Mouse (Mus musculus): ENCODE results near the gene Foxn4.
A peak's percentile ranks its signal among the peaks of the same experiment; 100 is the strongest.

Foxn4 gene

GRCm38 (mm10) chr5:114273693-114274402 is at the start of gene Foxn4:
Gene Foxn4 (minus strand): TSS chr5:114273807.
- peak; percentile 89 for DNase-seq

- no peak for DNase-seq
Observed at GRCm38 (mm10) chr5:114323105-114323790, 49.6 kb upstream of the Foxn4 start.

GRCm38 (mm10) chr5:114309680-114310036 is 36.1 kb upstream of the Foxn4 start:
- DNase-seq = no peak

GRCm38 (mm10) chr5:114308765-114309679 is 35.4 kb upstream of the Foxn4 start:
- DNase-seq = peak; percentile 84

GRCm38 (mm10) chr5:114306496-114306895 is 32.9 kb upstream of the Foxn4 start:
- DNase-seq = peak; percentile 31

GRCm38 (mm10) chr5:114303166-114303565 is 29.6 kb upstream of the Foxn4 start:
- DNase-seq = peak; percentile 36

GRCm38 (mm10) chr5:114299883-114300610 is 26.4 kb upstream of the Foxn4 start:
- DNase-seq = no peak

- peak; percentile 94 for DNase-seq
Observed at GRCm38 (mm10) chr5:114299156-114299855, 25.7 kb upstream of the Foxn4 start.

- DNase-seq = peak; percentile 94
Observed at GRCm38 (mm10) chr5:114298212-114298894, 24.7 kb upstream of the Foxn4 start.

GRCm38 (mm10) chr5:114296693-114297631 is 23.4 kb upstream of the Foxn4 start:
- DNase-seq = peak; percentile 84

GRCm38 (mm10) chr5:114290004-114290403 is 16.4 kb upstream of the Foxn4 start:
- DNase-seq = no peak

GRCm38 (mm10) chr5:114288874-114289273 is 15.3 kb upstream of the Foxn4 start, which contains the start of gene Myo1h:
Gene Myo1h (plus strand): TSS chr5:114289166.
- no peak for DNase-seq

- DNase-seq = no peak
Observed at GRCm38 (mm10) chr5:114288396-114288795, 14.8 kb upstream of the Foxn4 start.

GRCm38 (mm10) chr5:114286872-114287571 is 13.4 kb upstream of the Foxn4 start:
- no peak for DNase-seq

GRCm38 (mm10) chr5:114286102-114286501 is 12.5 kb upstream of the Foxn4 start:
- no peak for DNase-seq

GRCm38 (mm10) chr5:114285398-114285700 is 11.7 kb upstream of the Foxn4 start:
- DNase-seq = no peak

- DNase-seq = peak; percentile 96
Observed at GRCm38 (mm10) chr5:114284604-114285397, 11.2 kb upstream of the Foxn4 start.

- DNase-seq = peak; percentile 83
Observed at GRCm38 (mm10) chr5:114282346-114282745, 8.7 kb upstream of the Foxn4 start.
